Mouse (Mus musculus): ENCODE data around the gene Dgkk. TPM values are rescaled to one million over a fixed set of nuclear protein-coding genes. Genes with fewer than 3 reads are reported as not detected.
"Not testable (repeated sequence)": the region's sequence is repeated elsewhere in the genome, so short reads cannot be mapped to it uniquely, and the experiment has no call there.

Gene Dgkk
- polyA plus RNA-seq, 1 experiment from 2014 or later: 0.28 TPM

- Histone ChIP-seq H3K4me1 (replicated peaks; ENCODE audit: control insufficient read depth, insufficient read depth, low read length) (no peaks in the 10 kb centered on the region), H3K4me2 (ENCODE audit: low read length) (no peak overlapping the region), H3K9ac (ENCODE audit: low read length) (no peak overlapping the region), H3K27ac (ENCODE audit: low read depth) (no peak overlapping the region), H3K27me3 (replicated peaks; ENCODE audit: control insufficient read depth, insufficient read depth, low read length) (no peaks in the 10 kb centered on the region), H3K4me3 (ENCODE audit: low read depth, low read length) (no peak overlapping the region), H3K36me3 (ENCODE audit: control insufficient read depth, insufficient read depth, low read length) (no peaks in the 10 kb centered on the region), H3K9me3 (ENCODE audit: control insufficient read depth, low read length) (no peaks in the 10 kb centered on the region)
- no peak for DNase-seq (ENCODE audit: low spot score)
- WGBS: 81% methylated on average over 5 of the region's 5 CpGs
- no peak for ATAC-seq (replicated peaks; ENCODE audit: low FRiP score, low TSS enrichment, low read depth)
Measured at GRCm38 (mm10) chrX:6854136-6854535, 75.0 kb downstream of the Dgkk start.

DNA sequence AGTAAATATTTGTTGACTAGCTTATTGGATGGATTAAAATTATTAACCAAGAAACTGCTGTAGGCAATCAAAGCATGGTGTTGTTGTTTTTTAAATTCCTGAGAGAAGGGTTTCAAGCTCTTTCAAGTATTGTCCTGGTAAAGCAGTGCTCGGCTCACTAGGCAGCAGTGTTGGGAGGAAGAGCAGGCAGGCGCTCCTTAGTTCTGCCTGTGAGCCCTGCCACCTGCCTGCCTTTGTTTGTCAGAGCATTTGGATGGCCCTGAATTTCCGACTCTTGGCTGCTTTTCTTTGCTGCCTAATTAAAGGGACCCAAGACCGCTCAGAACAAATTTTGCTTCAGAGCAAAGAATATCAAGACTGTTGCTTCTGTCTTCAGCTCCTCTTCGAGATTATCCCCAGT lies 114.8 kb downstream of the Dgkk start:
- WGBS: 38% methylated on average over 5 of the region's 5 CpGs
- Histone ChIP-seq H3K4me2 (ENCODE audit: low read length) (no peak overlapping the region), H3K4me1 (replicated peaks; ENCODE audit: control insufficient read depth, insufficient read depth, low read length) (no peaks in the 10 kb centered on the region), H3K9me3 (ENCODE audit: control insufficient read depth, low read length) (no peaks in the 10 kb centered on the region), H3K9ac (ENCODE audit: low read length) (no peak overlapping the region), H3K27me3 (replicated peaks; ENCODE audit: control insufficient read depth, insufficient read depth, low read length) (no peaks in the 10 kb centered on the region), H3K27ac (ENCODE audit: low read depth) (no peak overlapping the region), H3K36me3 (ENCODE audit: control insufficient read depth, insufficient read depth, low read length) (no peaks in the 10 kb centered on the region), H3K4me3 (ENCODE audit: low read depth, low read length) (no peak overlapping the region)
- DNase-seq (ENCODE audit: low spot score) (no peak), ATAC-seq (replicated peaks; ENCODE audit: low FRiP score, low TSS enrichment, low read depth) (no peak)

GRCm38 (mm10) chrX:6911047-6911446 lies 131.9 kb downstream of the Dgkk start:
- H3K4me1 ChIP-seq (replicated peaks; ENCODE audit: control insufficient read depth, insufficient read depth, low read length): no peaks in the 10 kb centered on the region
- H3K4me3 ChIP-seq (ENCODE audit: low read depth, low read length): no peak overlapping the region
- no peak for ATAC-seq (replicated peaks; ENCODE audit: low FRiP score, low TSS enrichment, low read depth)
- H3K9me3 ChIP-seq (ENCODE audit: control insufficient read depth, low read length): no peaks in the 10 kb centered on the region
- H3K27ac ChIP-seq (ENCODE audit: low read depth): no peak overlapping the region
- H3K27me3 ChIP-seq (replicated peaks; ENCODE audit: control insufficient read depth, insufficient read depth, low read length): no peaks in the 10 kb centered on the region
- no peak overlapping the region for H3K9ac ChIP-seq (ENCODE audit: low read length)
- DNase-seq (ENCODE audit: low spot score): no peak
- H3K36me3 ChIP-seq (ENCODE audit: control insufficient read depth, insufficient read depth, low read length): no peaks in the 10 kb centered on the region
- H3K4me2 ChIP-seq (ENCODE audit: low read length): no peak overlapping the region
- 98% methylated on average over 2 of the region's 2 CpGs for WGBS

DNA sequence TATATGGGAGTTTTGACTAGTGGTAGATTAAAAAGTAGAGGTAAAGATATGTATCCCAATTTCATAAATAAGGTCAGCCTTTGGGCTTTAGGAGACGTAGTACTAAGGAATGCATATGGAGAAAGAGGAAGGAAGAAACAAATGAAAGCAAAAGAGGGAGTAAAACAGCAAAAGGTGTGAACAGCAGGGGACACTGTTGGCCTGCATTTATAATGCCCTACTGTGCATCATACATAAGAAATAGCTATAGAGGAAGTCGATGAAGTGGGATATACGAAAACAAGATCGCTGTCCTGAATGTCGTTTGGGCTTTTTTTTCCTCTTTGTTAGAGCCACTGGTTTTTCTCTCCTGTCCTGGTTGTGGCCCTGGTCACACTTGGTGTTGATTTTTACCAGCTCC lies 143.1 kb downstream of the Dgkk start:
- ATAC-seq (replicated peaks; ENCODE audit: low FRiP score, low TSS enrichment, low read depth) (no peak), DNase-seq (ENCODE audit: low spot score) (no peak)
- 68% methylated on average over 5 of the region's 5 CpGs for WGBS
- Histone ChIP-seq H3K36me3 (ENCODE audit: control insufficient read depth, insufficient read depth, low read length) (no peaks in the 10 kb centered on the region), H3K4me1 (replicated peaks; ENCODE audit: control insufficient read depth, insufficient read depth, low read length) (no peaks in the 10 kb centered on the region), H3K4me3 (ENCODE audit: low read depth, low read length) (no peak overlapping the region), H3K9me3 (ENCODE audit: control insufficient read depth, low read length) (no peaks in the 10 kb centered on the region), H3K9ac (ENCODE audit: low read length) (no peak overlapping the region), H3K27me3 (replicated peaks; ENCODE audit: control insufficient read depth, insufficient read depth, low read length) (no peaks in the 10 kb centered on the region), H3K4me2 (ENCODE audit: low read length) (no peak overlapping the region), H3K27ac (ENCODE audit: low read depth) (no peak overlapping the region)

- Histone ChIP-seq H3K27ac (ENCODE audit: low read depth) (no peak overlapping the region), H3K4me2 (ENCODE audit: low read length) (no peak overlapping the region), H3K9ac (ENCODE audit: low read length) (no peak overlapping the region), H3K27me3 (replicated peaks; ENCODE audit: control insufficient read depth, insufficient read depth, low read length) (no peaks in the 10 kb centered on the region), H3K4me1 (replicated peaks; ENCODE audit: control insufficient read depth, insufficient read depth, low read length) (no peaks in the 10 kb centered on the region), H3K36me3 (ENCODE audit: control insufficient read depth, insufficient read depth, low read length) (no peaks in the 10 kb centered on the region), H3K9me3 (ENCODE audit: control insufficient read depth, low read length) (no peaks in the 10 kb centered on the region), H3K4me3 (ENCODE audit: low read depth, low read length) (no peak overlapping the region)
- ATAC-seq (replicated peaks; ENCODE audit: low FRiP score, low TSS enrichment, low read depth) (no peak), DNase-seq (ENCODE audit: low spot score) (no peak)
- 76% methylated on average over 4 of the region's 4 CpGs for WGBS
Measured at GRCm38 (mm10) chrX:6926224-6926623, 147.1 kb downstream of the Dgkk start.

- Histone ChIP-seq H3K9me3 (ENCODE audit: control insufficient read depth, low read length) (no peaks in the 10 kb centered on the region), H3K36me3 (ENCODE audit: control insufficient read depth, insufficient read depth, low read length) (no peaks in the 10 kb centered on the region), H3K4me3 (ENCODE audit: low read depth, low read length) (no peak overlapping the region), H3K27me3 (replicated peaks; ENCODE audit: control insufficient read depth, insufficient read depth, low read length) (no peaks in the 10 kb centered on the region), H3K27ac (ENCODE audit: low read depth) (no peak overlapping the region), H3K4me2 (ENCODE audit: low read length) (no peak overlapping the region), H3K4me1 (replicated peaks; ENCODE audit: control insufficient read depth, insufficient read depth, low read length) (no peaks in the 10 kb centered on the region), H3K9ac (ENCODE audit: low read length) (no peak overlapping the region)
- ATAC-seq (replicated peaks; ENCODE audit: low FRiP score, low TSS enrichment, low read depth) (no peak), DNase-seq (ENCODE audit: low spot score) (no peak)
- 84% methylated on average over 3 of the region's 3 CpGs for WGBS
Measured at GRCm38 (mm10) chrX:6968598-6968997, 189.5 kb downstream of the Dgkk start.

- H3K27me3 ChIP-seq (replicated peaks; ENCODE audit: control insufficient read depth, insufficient read depth, low read length): no peaks in the 10 kb centered on the region
- H3K36me3 ChIP-seq (ENCODE audit: control insufficient read depth, insufficient read depth, low read length): no peaks in the 10 kb centered on the region
- no peak overlapping the region for H3K9ac ChIP-seq (ENCODE audit: low read length)
- H3K9me3 ChIP-seq (ENCODE audit: control insufficient read depth, low read length): no peaks in the 10 kb centered on the region
- no peak overlapping the region for H3K27ac ChIP-seq (ENCODE audit: low read depth)
- H3K4me1 ChIP-seq (replicated peaks; ENCODE audit: control insufficient read depth, insufficient read depth, low read length): no peaks in the 10 kb centered on the region
- 64% methylated on average over 1 of the region's 1 CpGs for WGBS
- DNase-seq (ENCODE audit: low spot score) (no peak), ATAC-seq (replicated peaks; ENCODE audit: low FRiP score, low TSS enrichment, low read depth) (no peak)
- H3K4me3 ChIP-seq (ENCODE audit: low read depth, low read length): no peak overlapping the region
- H3K4me2 ChIP-seq (ENCODE audit: low read length): no peak overlapping the region
Measured at GRCm38 (mm10) chrX:6971956-6972355, 192.8 kb downstream of the Dgkk start.

- 89% methylated on average over 2 of the region's 4 CpGs for WGBS
- not testable (repeated sequence) for DNase-seq (ENCODE audit: low spot score); H3K9me3 ChIP-seq (ENCODE audit: control insufficient read depth, low read length)
Measured at GRCm38 (mm10) chrX:6983916-6984315, 204.8 kb downstream of the Dgkk start.

More at GRCm38 (mm10) chrX:6983916-6984315, 204.8 kb downstream of the Dgkk start:
- not testable (repeated sequence) for H3K27me3 ChIP-seq (replicated peaks; ENCODE audit: control insufficient read depth, insufficient read depth, low read length); H3K9ac ChIP-seq (ENCODE audit: low read length); H3K27ac ChIP-seq (ENCODE audit: low read depth); H3K4me2 ChIP-seq (ENCODE audit: low read length); H3K4me3 ChIP-seq (ENCODE audit: low read depth, low read length); H3K36me3 ChIP-seq (ENCODE audit: control insufficient read depth, insufficient read depth, low read length); H3K4me1 ChIP-seq (replicated peaks; ENCODE audit: control insufficient read depth, insufficient read depth, low read length); ATAC-seq (replicated peaks; ENCODE audit: low FRiP score, low TSS enrichment, low read depth)

Measured in intestine, embryonic 14.5 days (tissue).